Mouse (Mus musculus) heart, embryonic 12.5 days (tissue): ENCODE measurements around the gene Sult6b2. TPM values are rescaled to one million over a fixed set of nuclear protein-coding genes. Genes with fewer than 3 reads are reported as not detected.

Experiments
- ATAC-seq: fragments of 200-750 bp; cut with Nextera tagmentation; 2 replicates; pipeline ENCODE4 v1.8.0; 2017; ENCODE audit warnings: moderate TSS enrichment, moderate library complexity; ENCODE audit not compliant: insufficient number of reproducible peaks, low FRiP score
- H3K27ac ChIP-seq: fragments of 300-500 bp; sonication (generic); 2 replicates; pipeline ENCODE4 v1.5.1; 2016; ENCODE audit warnings: mild to moderate bottlenecking, moderate library complexity; ENCODE audit not compliant: poor library complexity, severe bottlenecking
- H3K27me3 ChIP-seq: fragments of 300-500 bp; sonication (generic); replicated peaks from 2 replicates; pipeline ENCODE4 v1.6.1; 2016; ENCODE audit warnings: mild to moderate bottlenecking, moderate library complexity
- H3K36me3 ChIP-seq: fragments of 300-500 bp; sonication (generic); 2 replicates; pipeline ENCODE4 v1.6.1; 2016; ENCODE audit warnings: mild to moderate bottlenecking, moderate library complexity
- H3K4me1 ChIP-seq: fragments of 300-500 bp; sonication (generic); replicated peaks from 2 replicates; pipeline ENCODE4 v1.6.1; 2016; ENCODE audit warnings: mild to moderate bottlenecking
- H3K4me2 ChIP-seq: fragments of 300-500 bp; sonication (generic); 2 replicates; pipeline ENCODE4 v1.6.1; 2016; ENCODE audit warnings: mild to moderate bottlenecking, moderate library complexity
- H3K4me3 ChIP-seq: fragments of 300-500 bp; sonication (generic); 2 replicates; pipeline ENCODE4 v1.5.1; 2016; ENCODE audit warnings: mild to moderate bottlenecking
- H3K9ac ChIP-seq: fragments of 300-500 bp; sonication (generic); 2 replicates; pipeline ENCODE4 v1.6.1; 2016; ENCODE audit warnings: mild to moderate bottlenecking, moderate library complexity
- H3K9me3 ChIP-seq: fragments of 300-500 bp; sonication (generic); replicated peaks from 2 replicates; pipeline ENCODE4 v1.6.1; 2016; ENCODE audit warnings: mild to moderate bottlenecking, moderate library complexity
- WGBS: fragments of 180-500 bp; shearing (Covaris S2); methylation state at CpG from one replicate; pipeline ENCODE4 v1.1.7; 2016; 5-methylcytosine and 5-hydroxymethylcytosine counted together
- polyA plus RNA-seq: library from polyadenylated mRNA; unstranded; fragments of >200 nt; fragmentation: Nextera tagmentation; extraction: Ambion mirVana; gene quantifications from 2 replicates; pipeline ENCODE4 v1.2.1, GENCODE M21; 2016

The Sult6b2 gene
- polyA plus RNA-seq, 1 experiment from 2014 or later = 0.08 TPM

GRCm38 (mm10) chr6:142773566-142773965 lies 30.7 kb downstream of the Sult6b2 start:
- Histone ChIP-seq H3K36me3 (peaks cover 69% of the 10 kb centered on the region), H3K9me3 (no peaks in the 10 kb centered on the region), H3K4me3 (no peak overlapping the region), H3K9ac (no peak overlapping the region), H3K27ac (no peak overlapping the region), H3K4me2 (no peak overlapping the region), H3K27me3 (no peaks in the 10 kb centered on the region), H3K4me1 (peaks cover 26% of the 10 kb centered on the region)
- ATAC-seq = no peak
- 86% methylated on average over 5 of the region's 5 CpGs for WGBS

- H3K27ac ChIP-seq = no peak overlapping the region
- no peak overlapping the region for H3K4me2 ChIP-seq
- H3K27me3 ChIP-seq = no peaks in the 10 kb centered on the region
- WGBS = 78% methylated on average over 4 of the region's 4 CpGs
- H3K9me3 ChIP-seq = no peaks in the 10 kb centered on the region
- H3K4me1 ChIP-seq = peaks cover 19% of the 10 kb centered on the region
- no peak overlapping the region for H3K4me3 ChIP-seq
- peaks cover 88% of the 10 kb centered on the region for H3K36me3 ChIP-seq
- H3K9ac ChIP-seq = no peak overlapping the region
- no peak for ATAC-seq
Measured at GRCm38 (mm10) chr6:142771643-142772042, 32.7 kb downstream of the Sult6b2 start.

- Histone ChIP-seq H3K9ac (no peak overlapping the region), H3K4me1 (peaks cover 13% of the 10 kb centered on the region), H3K9me3 (no peaks in the 10 kb centered on the region), H3K27me3 (no peaks in the 10 kb centered on the region), H3K27ac (no peak overlapping the region), H3K4me3 (no peak overlapping the region), H3K4me2 (no peak overlapping the region), H3K36me3 (peaks cover 92% of the 10 kb centered on the region)
- 90% methylated on average over 3 of the region's 3 CpGs for WGBS
- ATAC-seq = no peak
Measured at GRCm38 (mm10) chr6:142769896-142770295, 34.4 kb downstream of the Sult6b2 start.

GRCm38 (mm10) chr6:142767305-142767704 lies 37.0 kb downstream of the Sult6b2 start:
- no peak overlapping the region for H3K27ac ChIP-seq
- H3K4me1 ChIP-seq = peaks cover 13% of the 10 kb centered on the region
- peaks cover 82% of the 10 kb centered on the region for H3K36me3 ChIP-seq
- no peak overlapping the region for H3K4me3 ChIP-seq
- H3K9ac ChIP-seq = no peak overlapping the region
- no peaks in the 10 kb centered on the region for H3K9me3 ChIP-seq
- no peak overlapping the region for H3K4me2 ChIP-seq
- H3K27me3 ChIP-seq = no peaks in the 10 kb centered on the region
- 91% methylated on average over 9 of the region's 9 CpGs for WGBS
- no peak for ATAC-seq

- H3K9ac ChIP-seq = no peak overlapping the region
- H3K9me3 ChIP-seq = no peaks in the 10 kb centered on the region
- no peak overlapping the region for H3K4me2 ChIP-seq
- peaks cover 81% of the 10 kb centered on the region for H3K36me3 ChIP-seq
- no peaks in the 10 kb centered on the region for H3K27me3 ChIP-seq
- ATAC-seq = no peak
- no peak overlapping the region for H3K4me3 ChIP-seq
- 79% methylated on average over 2 of the region's 2 CpGs for WGBS
- H3K4me1 ChIP-seq = peaks cover 22% of the 10 kb centered on the region
- no peak overlapping the region for H3K27ac ChIP-seq
Measured at GRCm38 (mm10) chr6:142764933-142765332, 39.4 kb downstream of the Sult6b2 start.

- no peak overlapping the region for H3K4me3 ChIP-seq
- peaks cover 36% of the 10 kb centered on the region for H3K4me1 ChIP-seq
- ATAC-seq = no peak
- H3K36me3 ChIP-seq = peaks cover 44% of the 10 kb centered on the region
- H3K9me3 ChIP-seq = no peaks in the 10 kb centered on the region
- peak overlapping the region; percentile 64 for H3K4me2 ChIP-seq
- whole genome bisulfite sequencing = 85% methylated on average over 2 of the region's 2 CpGs
- H3K27ac ChIP-seq = no peak overlapping the region
- H3K27me3 ChIP-seq = no peaks in the 10 kb centered on the region
- H3K9ac ChIP-seq = no peak overlapping the region
Measured at GRCm38 (mm10) chr6:142759633-142760032, 44.7 kb downstream of the Sult6b2 start.

- peaks cover 3% of the 10 kb centered on the region; the same call in 1 of the 2 replicates for H3K27me3 ChIP-seq
- WGBS = 90% methylated on average over 6 of the region's 6 CpGs
- peak overlapping the region; percentile 64 for H3K4me2 ChIP-seq
- ATAC-seq = no peak
- 0 out of 2 replicates have a peak overlapping the region, but pooled peaks have one; percentile 67 for H3K27ac ChIP-seq
- peaks cover 36% of the 10 kb centered on the region for H3K4me1 ChIP-seq
- peaks cover 35% of the 10 kb centered on the region for H3K36me3 ChIP-seq
- H3K4me3 ChIP-seq = peak overlapping the region; percentile 96
- peak overlapping the region; percentile 29; the same call in 1 of the 2 replicates for H3K9ac ChIP-seq
- no peaks in the 10 kb centered on the region for H3K9me3 ChIP-seq
Measured at GRCm38 (mm10) chr6:142758562-142758961, 45.7 kb downstream of the Sult6b2 start.

GRCm38 (mm10) chr6:142757976-142758375 lies 46.3 kb downstream of the Sult6b2 start:
- 71% methylated on average over 6 of the region's 6 CpGs for WGBS

GRCm38 (mm10) chr6:142757334-142757965 lies 46.9 kb downstream of the Sult6b2 start:
- Histone ChIP-seq H3K4me2 (peak overlapping the region; percentile 92), H3K4me3 (peak overlapping the region; percentile 96), H3K36me3 (peaks cover 33% of the 10 kb centered on the region), H3K4me1 (peaks cover 38% of the 10 kb centered on the region), H3K9me3 (no peaks in the 10 kb centered on the region), H3K27ac (peak overlapping the region; percentile 95), H3K27me3 (peaks cover 11% of the 10 kb centered on the region; the same call in 1 of the 2 replicates), H3K9ac (peak overlapping the region; percentile 92)
- peak; percentile 68 for ATAC-seq
- 26% methylated on average over 10 of the region's 10 CpGs for WGBS

More at GRCm38 (mm10) chr6:142757976-142758375, 46.3 kb downstream of the Sult6b2 start:
- peaks cover 33% of the 10 kb centered on the region for H3K36me3 ChIP-seq
- peak overlapping the region; percentile 64 for H3K4me2 ChIP-seq
- H3K27ac ChIP-seq = peak overlapping the region; percentile 67
- no peak for ATAC-seq
- H3K27me3 ChIP-seq = peaks cover 9% of the 10 kb centered on the region; the same call in 1 of the 2 replicates
- peak overlapping the region; percentile 29 for H3K9ac ChIP-seq
- H3K4me1 ChIP-seq = peaks cover 36% of the 10 kb centered on the region
- H3K9me3 ChIP-seq = no peaks in the 10 kb centered on the region
- H3K4me3 ChIP-seq = peak overlapping the region; percentile 96

GRCm38 (mm10) chr6:142756507-142757333 lies 47.6 kb downstream of the Sult6b2 start, which contains the start of gene Cmas:
TSS of gene Cmas (plus strand) at chr6:142756686.
- H3K36me3 ChIP-seq = peaks cover 29% of the 10 kb centered on the region
- H3K4me2 ChIP-seq = peak within 1 kb of the TSS; percentile 92
- H3K27me3 ChIP-seq = peaks cover 11% of the 10 kb centered on the region; the same call in 1 of the 2 replicates
- no peaks in the 10 kb centered on the region for H3K9me3 ChIP-seq
- H3K9ac ChIP-seq = peak within 1 kb of the TSS; percentile 92
- ATAC-seq = peak; percentile 95
- peaks cover 39% of the 10 kb centered on the region for H3K4me1 ChIP-seq
- H3K27ac ChIP-seq = peak within 1 kb of the TSS; percentile 95
- under 1% methylated on average over 66 of the region's 68 CpGs for WGBS
- H3K4me3 ChIP-seq = peak within 1 kb of the TSS; percentile 96
